Mouse (Mus musculus) heart, embryonic 11.5 days (tissue): ENCODE measurements at regions not wholly inside any gene's neighbourhood (a gene's known extent, or its start where the extent isn't known, plus 50 kb on each side); places are given as distances from the start of the nearest gene placed in this dataset.

Source experiments
- ATAC-seq: fragments of 200-750 bp; cut with Nextera tagmentation; replicated peaks from 2 replicates; pipeline ENCODE4 v1.8.0; 2017; ENCODE audit warnings: moderate library complexity; ENCODE audit not compliant: insufficient number of reproducible peaks, low FRiP score, low TSS enrichment
- H3K27ac ChIP-seq: fragments of 300-500 bp; sonication (generic); 2 replicates; pipeline ENCODE4 v1.5.1; 2014; ENCODE audit warnings: mild to moderate bottlenecking, low read depth, low read length
- H3K27me3 ChIP-seq: fragments of 300-500 bp; sonication (generic); 2 replicates; pipeline ENCODE4 v1.6.1; 2014; ENCODE audit warnings: mild to moderate bottlenecking, low read length, mixed read lengths; ENCODE audit not compliant: control insufficient read depth, insufficient read depth
- H3K36me3 ChIP-seq: fragments of 300-500 bp; sonication (generic); 2 replicates; pipeline ENCODE4 v1.6.1; 2014; ENCODE audit warnings: mild to moderate bottlenecking, low read length, moderate library complexity, mixed read lengths; ENCODE audit not compliant: control insufficient read depth, insufficient read depth
- H3K4me1 ChIP-seq: fragments of 300-500 bp; sonication (generic); 2 replicates; pipeline ENCODE4 v1.6.1; 2014; ENCODE audit warnings: low read length; ENCODE audit not compliant: control insufficient read depth, insufficient read depth
- H3K4me2 ChIP-seq: fragments of 300-500 bp; sonication (generic); 2 replicates; pipeline ENCODE4 v1.6.1; 2014; ENCODE audit warnings: mild to moderate bottlenecking, moderate library complexity
- H3K4me3 ChIP-seq: fragments of 300-500 bp; sonication (generic); 2 replicates; pipeline ENCODE4 v1.5.1; 2014; ENCODE audit warnings: low read depth, low read length
- H3K9ac ChIP-seq: fragments of 300-500 bp; sonication (generic); 2 replicates; pipeline ENCODE4 v1.6.1; 2014; ENCODE audit warnings: mild to moderate bottlenecking, low read depth, low read length, moderate library complexity
- H3K9me3 ChIP-seq: fragments of 300-500 bp; sonication (generic); replicated peaks from 2 replicates; pipeline ENCODE4 v1.6.1; 2016; ENCODE audit warnings: low read length; ENCODE audit not compliant: control insufficient read depth
- WGBS: fragments of 180-500 bp; shearing (Covaris S2); extraction: QIAGEN DNeasy Blood & Tissue Kit; methylation state at CpG from one replicate; pipeline ENCODE4 v1.1.7; 2014; ENCODE audit not compliant: insufficient replicate concordance; 5-methylcytosine and 5-hydroxymethylcytosine counted together

DNA sequence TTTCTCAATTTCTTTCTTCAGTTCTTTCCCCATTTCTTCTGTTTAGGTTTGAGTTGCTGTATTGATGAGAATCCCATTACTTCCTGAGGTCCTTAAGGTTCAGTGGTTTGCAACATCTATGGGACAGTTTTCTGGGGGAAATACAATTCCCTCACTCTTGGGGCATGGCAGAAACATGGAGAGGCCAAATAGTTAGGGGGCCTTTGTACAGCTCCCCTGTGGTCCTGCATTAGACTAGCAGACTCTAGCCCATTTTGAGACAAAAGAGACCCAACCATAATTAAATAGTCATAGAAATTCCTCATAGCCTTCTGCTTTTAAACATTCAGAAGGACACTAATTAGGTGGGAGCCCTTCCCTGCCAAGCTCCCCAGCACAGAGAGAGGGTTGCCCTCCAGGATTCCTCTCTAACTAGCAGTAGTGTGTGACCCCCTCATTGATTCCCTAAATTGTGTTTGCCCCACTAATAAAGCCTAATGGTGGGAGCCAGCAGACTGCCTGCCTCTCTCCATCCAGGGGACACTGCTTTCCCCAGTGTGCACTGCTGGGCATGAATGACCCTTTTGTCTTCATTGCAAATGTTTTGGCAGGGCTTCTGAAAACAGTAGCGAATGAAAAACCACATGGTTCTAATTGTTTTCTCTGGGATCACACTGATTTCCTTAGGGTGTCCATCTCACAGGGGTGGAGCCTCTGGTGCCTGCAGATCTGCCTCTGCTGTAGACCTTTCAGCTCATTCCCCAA, 529.0 kb upstream of the Cdh11 start:
- Histone ChIP-seq H3K4me3 (no peak overlapping the region), H3K36me3 (no peaks in the 10 kb centered on the region), H3K4me2 (no peak overlapping the region), H3K9me3 (no peaks in the 10 kb centered on the region), H3K27ac (no peak overlapping the region), H3K9ac (no peak overlapping the region), H3K4me1 (no peaks in the 10 kb centered on the region), H3K27me3 (no peaks in the 10 kb centered on the region)
- WGBS = 37% methylated on average over 1 of the region's 1 CpGs
- no peak for ATAC-seq

- Histone ChIP-seq H3K27ac (no peak overlapping the region), H3K4me3 (no peak overlapping the region), H3K4me1 (no peaks in the 10 kb centered on the region), H3K9ac (no peak overlapping the region), H3K27me3 (no peaks in the 10 kb centered on the region), H3K36me3 (no peaks in the 10 kb centered on the region), H3K9me3 (no peaks in the 10 kb centered on the region), H3K4me2 (no peak overlapping the region)
- WGBS = 87% methylated on average over 1 of the region's 1 CpGs
- ATAC-seq = no peak
Observed at GRCm38 (mm10) chr8:103315742-103316141, 530.3 kb upstream of the Cdh11 start.

- no peak overlapping the region for H3K4me3 ChIP-seq
- no peak overlapping the region for H3K9ac ChIP-seq
- H3K27ac ChIP-seq = no peak overlapping the region
- 59% methylated on average over 5 of the region's 5 CpGs for WGBS
- ATAC-seq = no peak
- H3K36me3 ChIP-seq = no peaks in the 10 kb centered on the region
- no peaks in the 10 kb centered on the region for H3K27me3 ChIP-seq
- no peaks in the 10 kb centered on the region for H3K9me3 ChIP-seq
- no peak overlapping the region for H3K4me2 ChIP-seq
- H3K4me1 ChIP-seq = no peaks in the 10 kb centered on the region
Observed at GRCm38 (mm10) chr8:103316691-103317091, 531.2 kb upstream of the Cdh11 start.

DNA sequence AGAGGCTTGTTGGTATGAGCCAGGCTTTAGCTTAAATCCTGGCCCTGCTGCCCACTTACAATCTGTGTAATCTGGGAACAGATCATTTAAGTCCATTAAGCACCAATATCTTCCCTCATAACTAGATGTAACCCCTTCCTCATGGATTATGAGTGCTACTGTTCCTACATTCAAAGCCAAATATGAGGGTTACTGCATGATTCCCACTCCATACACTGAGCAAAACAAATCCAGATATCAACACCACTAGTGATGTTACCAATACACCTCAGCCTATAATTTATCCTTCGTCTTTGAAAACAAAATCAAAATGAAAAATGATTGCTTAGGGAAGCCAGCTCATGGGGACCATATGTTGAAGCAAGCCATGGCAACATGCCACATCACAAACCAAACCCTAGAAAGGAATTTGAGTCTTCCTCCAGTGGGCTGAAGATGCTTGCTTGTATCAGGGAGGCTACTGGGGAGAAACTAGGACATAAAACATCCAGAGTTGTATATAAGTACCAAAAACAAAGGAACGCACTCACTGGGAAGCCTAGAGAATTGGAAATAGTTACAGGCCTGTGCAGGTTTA, 531.8 kb upstream of the Cdh11 start:
- no peak overlapping the region for H3K4me2 ChIP-seq
- no peaks in the 10 kb centered on the region for H3K27me3 ChIP-seq
- no peaks in the 10 kb centered on the region for H3K36me3 ChIP-seq
- no peaks in the 10 kb centered on the region for H3K9me3 ChIP-seq
- WGBS = 82% methylated on average over 2 of the region's 2 CpGs
- H3K4me1 ChIP-seq = no peaks in the 10 kb centered on the region
- H3K27ac ChIP-seq = no peak overlapping the region
- H3K9ac ChIP-seq = no peak overlapping the region
- no peak for ATAC-seq
- no peak overlapping the region for H3K4me3 ChIP-seq

DNA sequence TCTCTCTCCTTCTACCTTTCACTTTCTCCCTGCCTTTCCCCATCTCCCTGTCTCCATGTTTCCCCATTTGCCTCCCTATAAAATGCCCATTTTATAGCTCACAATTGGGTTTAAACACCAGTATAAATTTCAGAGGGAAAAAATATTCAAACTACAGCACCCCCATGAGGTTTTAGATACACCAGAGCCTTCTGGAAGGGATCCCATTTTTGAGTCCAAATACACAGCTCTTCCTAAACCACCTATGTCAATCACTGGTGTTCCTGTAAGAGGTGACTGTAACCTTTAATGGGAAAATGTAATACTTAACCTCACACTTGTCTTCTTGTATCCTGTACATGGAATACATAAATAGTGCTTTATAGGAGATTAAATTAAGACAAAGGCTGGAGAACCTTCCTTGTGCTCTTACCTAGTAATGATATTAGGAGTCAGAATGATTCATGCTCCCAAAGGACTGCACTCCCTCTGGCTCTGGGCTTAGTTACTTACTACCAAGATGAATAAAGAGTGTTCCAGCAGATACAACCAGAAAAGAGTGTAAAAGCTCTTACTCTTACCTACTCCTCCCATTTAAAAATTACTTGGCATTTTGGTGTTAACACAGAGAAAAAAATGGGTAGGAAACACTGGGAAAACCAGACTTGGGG, 538.7 kb upstream of the Cdh11 start:
- Histone ChIP-seq H3K27me3 (no peaks in the 10 kb centered on the region), H3K4me1 (no peaks in the 10 kb centered on the region), H3K36me3 (no peaks in the 10 kb centered on the region), H3K27ac (no peak overlapping the region), H3K4me3 (no peak overlapping the region), H3K9me3 (no peaks in the 10 kb centered on the region), H3K9ac (no peak overlapping the region), H3K4me2 (no peak overlapping the region)
- no peak for ATAC-seq

DNA sequence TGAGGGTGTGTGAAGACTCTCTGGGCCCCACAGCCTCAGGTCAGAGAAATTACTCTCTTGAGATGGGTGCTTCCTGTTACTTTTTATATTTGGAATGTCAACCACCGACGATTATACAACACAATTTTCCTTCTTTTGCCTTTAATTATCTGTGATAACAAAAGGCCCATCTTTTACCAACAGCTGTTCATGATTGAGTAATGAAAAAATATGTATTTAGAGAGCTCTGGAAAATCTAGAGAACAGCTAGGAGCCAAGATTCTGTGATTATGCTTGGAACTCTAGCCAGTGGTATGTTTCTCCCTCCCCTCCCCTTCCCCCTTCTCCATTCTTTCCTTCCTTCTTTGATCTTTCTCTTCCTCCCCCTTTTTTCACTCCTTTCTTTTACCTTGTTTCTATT, 546.0 kb upstream of the Cdh11 start:
- H3K9ac ChIP-seq = no peak overlapping the region
- no peak overlapping the region for H3K27ac ChIP-seq
- H3K4me3 ChIP-seq = no peak overlapping the region
- WGBS = 88% methylated on average over 2 of the region's 2 CpGs
- no peaks in the 10 kb centered on the region for H3K27me3 ChIP-seq
- H3K4me1 ChIP-seq = no peaks in the 10 kb centered on the region
- no peaks in the 10 kb centered on the region for H3K36me3 ChIP-seq
- no peaks in the 10 kb centered on the region for H3K9me3 ChIP-seq
- no peak overlapping the region for H3K4me2 ChIP-seq
- no peak for ATAC-seq

GRCm38 (mm10) chr8:103337314-103337713, 551.9 kb upstream of the Cdh11 start:
- H3K4me1 ChIP-seq = no peaks in the 10 kb centered on the region

GRCm38 (mm10) chr8:103339042-103339441, 553.6 kb upstream of the Cdh11 start:
- Histone ChIP-seq H3K4me3 (no peak overlapping the region), H3K9ac (no peak overlapping the region), H3K4me2 (no peak overlapping the region), H3K4me1 (no peaks in the 10 kb centered on the region), H3K27ac (no peak overlapping the region), H3K9me3 (no peaks in the 10 kb centered on the region), H3K36me3 (no peaks in the 10 kb centered on the region), H3K27me3 (no peaks in the 10 kb centered on the region)
- 93% methylated on average over 2 of the region's 2 CpGs for WGBS
- no peak for ATAC-seq

More at GRCm38 (mm10) chr8:103337314-103337713, 551.9 kb upstream of the Cdh11 start:
- 69% methylated on average over 3 of the region's 3 CpGs for WGBS
- Histone ChIP-seq H3K27me3 (no peaks in the 10 kb centered on the region), H3K9ac (no peak overlapping the region), H3K27ac (no peak overlapping the region), H3K36me3 (no peaks in the 10 kb centered on the region), H3K9me3 (no peaks in the 10 kb centered on the region), H3K4me2 (no peak overlapping the region), H3K4me3 (no peak overlapping the region)
- ATAC-seq = no peak

- H3K4me2 ChIP-seq = no peak overlapping the region
- no peaks in the 10 kb centered on the region for H3K27me3 ChIP-seq
- H3K36me3 ChIP-seq = no peaks in the 10 kb centered on the region
- no peak overlapping the region for H3K4me3 ChIP-seq
- H3K27ac ChIP-seq = no peak overlapping the region
- H3K9ac ChIP-seq = no peak overlapping the region
- no peaks in the 10 kb centered on the region for H3K4me1 ChIP-seq
- WGBS = 84% methylated on average over 5 of the region's 5 CpGs
- no peak for ATAC-seq
- H3K9me3 ChIP-seq = no peaks in the 10 kb centered on the region
Observed at GRCm38 (mm10) chr8:103339951-103340350, 554.5 kb upstream of the Cdh11 start.
